Mouse (Mus musculus) kidney, postnatal 10 days (tissue): ENCODE results near the gene Plekha4.
A peak's percentile ranks its signal among the peaks of the same experiment; 100 is the strongest.

Experiments
- DNase-seq: peaks from one replicate; pipeline ENCODE4 v3.0.0; 2021; ENCODE audit warnings: mixed read lengths

Plekha4 gene

GRCm38 (mm10) chr7:45540213-45540612 is 14.1 kb downstream of the Plekha4 start:
- no peak for DNase-seq

- no peak for DNase-seq
Observed at GRCm38 (mm10) chr7:45544525-45544924, 18.4 kb downstream of the Plekha4 start.

- DNase-seq: no peak
Observed at GRCm38 (mm10) chr7:45549641-45550436, 23.7 kb downstream of the Plekha4 start.

- DNase-seq: no peak
Observed at GRCm38 (mm10) chr7:45550821-45551511, 24.8 kb downstream of the Plekha4 start.

GRCm38 (mm10) chr7:45551512-45551883 is 25.4 kb downstream of the Plekha4 start:
- no peak for DNase-seq

GRCm38 (mm10) chr7:45553519-45553918 is 27.4 kb downstream of the Plekha4 start:
- no peak for DNase-seq

GRCm38 (mm10) chr7:45553990-45554389 is 27.9 kb downstream of the Plekha4 start:
- no peak for DNase-seq

- no peak for DNase-seq
Observed at GRCm38 (mm10) chr7:45554744-45555143, 28.6 kb downstream of the Plekha4 start, which contains the start of gene Hsd17b14. Hsd17b14 (plus strand) TSS chr7:45554893.

GRCm38 (mm10) chr7:45555787-45556186 is 29.7 kb downstream of the Plekha4 start:
- DNase-seq: peak; percentile 91

- DNase-seq: peak; percentile 34
Observed at GRCm38 (mm10) chr7:45558907-45559306, 32.8 kb downstream of the Plekha4 start.

- no peak for DNase-seq
Observed at GRCm38 (mm10) chr7:45560241-45560640, 34.1 kb downstream of the Plekha4 start.

- DNase-seq: peak; percentile 89
Observed at GRCm38 (mm10) chr7:45560843-45561623, 34.9 kb downstream of the Plekha4 start.

- no peak for DNase-seq
Observed at GRCm38 (mm10) chr7:45561624-45562520, 35.7 kb downstream of the Plekha4 start.

GRCm38 (mm10) chr7:45564811-45565210 is 38.7 kb downstream of the Plekha4 start:
- no peak for DNase-seq

GRCm38 (mm10) chr7:45565446-45565845 is 39.3 kb downstream of the Plekha4 start:
- no peak for DNase-seq

- DNase-seq: no peak
Observed at GRCm38 (mm10) chr7:45567112-45567779, 41.1 kb downstream of the Plekha4 start.

GRCm38 (mm10) chr7:45567780-45568516 is 41.8 kb downstream of the Plekha4 start:
- DNase-seq: peak; percentile 95

- no peak for DNase-seq
Observed at GRCm38 (mm10) chr7:45568601-45569473, 42.7 kb downstream of the Plekha4 start.

GRCm38 (mm10) chr7:45570103-45570741 is 44.1 kb downstream of the Plekha4 start, which contains the start of gene Bcat2:
Bcat2 (plus strand) TSS chr7:45570153.
- DNase-seq: peak; percentile 83
